Mouse (Mus musculus) lung, adult 2 months (tissue): ENCODE data around the gene Olfr145.

Source experiments
- CTCF ChIP-seq: fragments of 200-500 bp; IDR thresholded peaks from 2 replicates; pipeline ENCODE4 v1.5.1; 2011; ENCODE audit warnings: mild to moderate bottlenecking, low read length, control low read depth; ENCODE audit not compliant: insufficient read depth
- POLR2A ChIP-seq: fragments of 200-500 bp; IDR thresholded peaks from 2 replicates; pipeline ENCODE4 v1.6.1; 2011; ENCODE audit warnings: low read depth, mild to moderate bottlenecking, control low read depth, low read length, borderline replicate concordance; ENCODE audit errors: extremely low read depth

- TF ChIP-seq POLR2A (no peak), CTCF (no peak)
These were observed 5.6 kb upstream of the Olfr145 start for GRCm38 (mm10) chr9:37890960-37891359.
